Mouse (Mus musculus): ENCODE data around the gene Ppm1m.

DNA sequence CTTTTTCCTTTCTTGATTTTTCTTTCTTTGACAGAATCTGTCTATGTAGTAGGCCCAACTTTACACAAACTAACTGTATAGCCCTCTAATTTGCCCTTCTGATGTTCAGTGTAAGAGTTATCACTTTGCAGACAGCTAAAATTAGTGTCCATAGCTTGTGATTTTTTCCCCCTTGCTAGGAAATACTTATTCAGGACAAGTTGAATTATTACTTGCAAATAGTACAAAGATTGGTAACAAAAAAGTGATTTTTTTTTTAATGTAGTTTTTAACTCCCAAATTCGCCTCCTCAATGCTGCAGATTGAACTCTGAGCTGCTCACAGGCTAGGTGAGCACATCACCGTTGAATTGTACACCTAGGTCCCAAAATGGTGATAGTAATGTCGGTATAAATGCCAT is 19.6 kb downstream of the Ppm1m start:
- no peak for TF ChIP-seq POLR2A (IDR thresholded peaks at IDR 0.05; ENCODE audit: insufficient read length, low read depth)
- no peak for TF ChIP-seq MAX (IDR thresholded peaks at IDR 0.05; ENCODE audit: low read depth)
- no peak for TF ChIP-seq TCF3 (IDR thresholded peaks at IDR 0.05; ENCODE audit: insufficient read length, low read depth)
- no peak for TF ChIP-seq TCF12 (IDR thresholded peaks at IDR 0.05; ENCODE audit: insufficient read depth, poor library complexity, severe bottlenecking)
- TF ChIP-seq E2F4 (IDR thresholded peaks at IDR 0.05; ENCODE audit: insufficient read depth) = no peak
- TF ChIP-seq MYOG (IDR thresholded peaks at IDR 0.05; ENCODE audit: control insufficient read depth in 1 of 3, insufficient read depth in 1 of 3, insufficient read length in 2 of 3, low read depth in 2 of 3) = no peak
- no peak for TF ChIP-seq USF1 (IDR thresholded peaks at IDR 0.05; ENCODE audit: low read depth)
- no peak for TF ChIP-seq POLR2AphosphoS2 (IDR thresholded peaks at IDR 0.05; ENCODE audit: insufficient read length, low read depth)
- no peak for TF ChIP-seq SRF (IDR thresholded peaks at IDR 0.05; ENCODE audit: control insufficient read depth, insufficient read length, low read depth)

Measured in myocyte (in vitro differentiated cells).